Mouse (Mus musculus): ENCODE results near the gene Trip6.

- TF ChIP-seq CTCF (IDR thresholded peaks at IDR 0.05; ENCODE audit: borderline replicate concordance, insufficient read depth, low read length) = no peak
- TF ChIP-seq POLR2A (IDR thresholded peaks at IDR 0.05; ENCODE audit: low read depth, low read length) = no peak
These were observed 50.1 kb downstream of the Trip6 start for GRCm38 (mm10) chr5:137263897-137264720.
